Mouse (Mus musculus) liver, postnatal 0 days (tissue): ENCODE data around the gene Gm26965.

ENCODE experiments used
- CTCF ChIP-seq: sonication (generic); IDR thresholded peaks from 2 replicates; pipeline ENCODE4 v1.5.1; 2016; ENCODE audit warnings: antibody characterized with exemption, low read depth
- EP300 ChIP-seq: IDR thresholded peaks from 2 replicates; pipeline ENCODE4 v1.6.1; 2016; ENCODE audit warnings: antibody characterized with exemption, low read depth, mild to moderate bottlenecking

DNA sequence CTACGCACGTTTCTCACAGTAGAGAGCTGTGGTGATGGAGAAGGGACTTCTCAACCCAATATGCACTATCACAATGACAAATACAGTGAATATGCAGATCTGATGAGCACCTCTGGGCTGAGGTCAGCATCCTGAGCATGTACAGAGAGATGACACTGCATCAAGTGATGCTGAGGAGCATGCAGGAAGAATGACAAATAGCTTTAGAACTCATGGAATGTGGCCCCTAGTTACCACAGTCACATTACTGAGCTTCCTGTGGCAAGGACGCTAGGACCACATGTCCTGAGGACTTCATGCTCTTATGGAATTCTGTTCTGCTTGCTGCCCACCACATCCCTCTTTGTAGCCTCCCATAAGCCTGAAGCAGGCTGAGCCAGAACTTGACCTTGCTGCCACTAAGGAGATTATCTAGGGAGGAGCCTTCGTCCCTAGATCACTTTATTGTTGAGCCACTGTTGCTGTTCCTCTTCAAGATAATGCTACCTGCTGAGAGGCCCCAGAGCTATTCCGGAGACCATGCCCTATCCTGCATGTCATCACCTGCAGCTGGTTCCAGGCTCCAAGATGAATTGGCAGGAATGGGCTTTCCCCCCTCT, 46.7 kb upstream of the Gm26965 start:
- no peak for TF ChIP-seq CTCF
- no peak for TF ChIP-seq EP300
